Mouse (Mus musculus) ES-E14 (cell line): ENCODE measurements at regions not wholly inside any gene's neighbourhood (a gene's known extent, or its start where the extent isn't known, plus 50 kb on each side); places are given as distances from the start of the nearest gene placed in this dataset.

Experiments
- DNase-seq: peaks from one replicate; pipeline ENCODE4 v3.0.0-alpha.2; 2013; ENCODE audit warnings: low read depth, low spot score
- H3K27ac ChIP-seq: 2 replicates; pipeline ENCODE4 v1.5.1; 2012; ENCODE audit warnings: low read depth, mild to moderate bottlenecking, low read length, moderate library complexity, mixed read lengths; ENCODE audit not compliant: poor library complexity, insufficient read depth, severe bottlenecking
- H3K36me3 ChIP-seq: 2 replicates; pipeline ENCODE4 v1.6.1; 2012; ENCODE audit warnings: mild to moderate bottlenecking, low read length, moderate library complexity, mixed read lengths; ENCODE audit not compliant: control insufficient read depth, poor library complexity, insufficient read depth, severe bottlenecking
- H3K4me1 ChIP-seq, 2 experiments: fragments of 150-350 bp in 1 of 2; sonication (generic) in 1 of 2; 2 replicates each; pipeline ENCODE4 v1.6.1; 2012; ENCODE audit warnings: low read length in 2 of 2, mild to moderate bottlenecking in 1 of 2, mixed read lengths in 1 of 2; ENCODE audit not compliant: control insufficient read depth in 2 of 2, insufficient read depth in 2 of 2, poor library complexity in 1 of 2
- H3K4me3 ChIP-seq, 2 experiments: fragments of 150-350 bp in 1 of 2; sonication (generic) in 1 of 2; 2 replicates each; pipeline ENCODE4 v1.5.1; 2012; ENCODE audit warnings: low read length in 2 of 2, low read depth in 1 of 2, mild to moderate bottlenecking in 1 of 2, mixed read lengths in 1 of 2; ENCODE audit not compliant: insufficient read depth in 1 of 2, poor library complexity in 1 of 2, severe bottlenecking in 1 of 2
- H3K9ac ChIP-seq: 2 replicates; pipeline ENCODE4 v1.6.1; 2012; ENCODE audit warnings: low read depth, mild to moderate bottlenecking, low read length, mixed read lengths; ENCODE audit not compliant: poor library complexity, insufficient read depth, severe bottlenecking
- H3K9me3 ChIP-seq: fragments of 150-350 bp; sonication (generic); 2 replicates; pipeline ENCODE4 v1.6.1; 2012; ENCODE audit warnings: low read depth, mild to moderate bottlenecking, low read length; ENCODE audit not compliant: control insufficient read depth, insufficient read depth
- CHD2 ChIP-seq: IDR thresholded peaks from 2 replicates; pipeline ENCODE4 v1.6.1; 2014; ENCODE audit warnings: mild to moderate bottlenecking, low read depth, low read length, inconsistent platforms
- HCFC1 ChIP-seq: IDR thresholded peaks from 2 replicates; pipeline ENCODE4 v1.6.1; 2012; ENCODE audit warnings: low read length, inconsistent platforms, borderline replicate concordance; ENCODE audit not compliant: insufficient read depth
- MAFK ChIP-seq: IDR thresholded peaks from 2 replicates; pipeline ENCODE4 v1.6.1; 2014; ENCODE audit warnings: mild to moderate bottlenecking, low read depth, low read length, inconsistent platforms; ENCODE audit not compliant: insufficient read depth
- ZC3H11A ChIP-seq: IDR thresholded peaks from 2 replicates; pipeline ENCODE4 v1.6.1; 2012; ENCODE audit warnings: low read depth, mild to moderate bottlenecking, inconsistent platforms, low read length, borderline replicate concordance
- ZNF384 ChIP-seq: IDR thresholded peaks from 2 replicates; pipeline ENCODE4 v1.6.1; 2012; ENCODE audit warnings: low read depth, low read length, inconsistent platforms
- in situ Hi-C, 2 experiments: fragments of 600-800 bp; cut with MboI; formaldehyde crosslinking; loops; one replicate each; pipeline ENCODE4 v1.15.1; 2025; ENCODE audit warnings: low sequenced_read_pairs in 2 of 2, inconsistent platforms in 1 of 2; ENCODE audit not compliant: unreplicated experiment in 2 of 2

DNA sequence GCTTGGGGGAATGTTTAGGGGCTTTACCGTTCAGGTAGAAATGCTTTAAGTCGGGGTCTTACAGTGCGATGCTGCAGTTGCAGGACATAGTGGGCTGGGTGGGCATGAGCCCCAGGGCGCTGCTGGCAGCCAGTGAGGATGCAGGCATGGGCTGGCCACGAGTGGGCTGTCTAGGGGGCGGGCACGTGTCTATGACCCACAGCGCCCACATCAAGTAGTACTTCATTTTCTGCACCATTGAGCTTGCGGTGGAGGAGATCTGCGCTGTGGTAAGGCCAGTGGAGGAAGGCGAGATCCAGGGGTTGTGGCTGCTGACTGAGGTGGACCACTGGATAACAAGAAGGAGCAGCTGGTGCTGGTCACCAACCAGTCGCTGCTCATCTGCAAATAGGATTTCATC lies 52.4 kb upstream of the Olfr291 start:
- in situ Hi-C loops: no loop called here
- no peaks in the 10 kb centered on the region for H3K9me3 ChIP-seq
- no peaks in the 10 kb centered on the region for H3K36me3 ChIP-seq
- H3K4me3 ChIP-seq: no peak overlapping the region
- H3K4me1 ChIP-seq: no peaks in the 10 kb centered on the region
- DNase-seq: no peak
- H3K27ac ChIP-seq: no peak overlapping the region
- no peak overlapping the region for H3K9ac ChIP-seq
- TF ChIP-seq HCFC1: no peak
- TF ChIP-seq CHD2: no peak
- no peak for TF ChIP-seq MAFK

- Histone ChIP-seq H3K4me3 (no peak overlapping the region), H3K36me3 (no peaks in the 10 kb centered on the region), H3K9me3 (no peaks in the 10 kb centered on the region), H3K4me1 (no peaks in the 10 kb centered on the region), H3K9ac (no peak overlapping the region), H3K27ac (no peak overlapping the region)
- in situ Hi-C loops: no loop called here
- no peak for TF ChIP-seq HCFC1
- no peak for TF ChIP-seq ZNF384
- TF ChIP-seq ZC3H11A: no peak
- no peak for TF ChIP-seq CHD2
- no peak for TF ChIP-seq MAFK
- DNase-seq: peak; percentile 20
Observed at GRCm38 (mm10) chr7:84794655-84795054, 58.7 kb upstream of the Olfr291 start.

- peak overlapping the region; percentile 86 for H3K9ac ChIP-seq
- peak overlapping the region; percentile 59 for H3K27ac ChIP-seq
- no peaks in the 10 kb centered on the region for H3K4me1 ChIP-seq
- peak overlapping the region; percentile 67 to 82 for H3K4me3 ChIP-seq
- in situ Hi-C loops: no loop called here
- TF ChIP-seq ZNF384 (peak; percentile 58; the same call in 1 of the 2 replicates), MAFK (no peak), ZC3H11A (peak; percentile 58), HCFC1 (no peak), CHD2 (peak; percentile 69; the same call in 1 of the 2 replicates)
- peak; percentile 97 for DNase-seq
- H3K36me3 ChIP-seq: no peaks in the 10 kb centered on the region
- no peaks in the 10 kb centered on the region for H3K9me3 ChIP-seq
Observed at GRCm38 (mm10) chr7:84779276-84779825, 74.0 kb upstream of the Olfr291 start.

DNA sequence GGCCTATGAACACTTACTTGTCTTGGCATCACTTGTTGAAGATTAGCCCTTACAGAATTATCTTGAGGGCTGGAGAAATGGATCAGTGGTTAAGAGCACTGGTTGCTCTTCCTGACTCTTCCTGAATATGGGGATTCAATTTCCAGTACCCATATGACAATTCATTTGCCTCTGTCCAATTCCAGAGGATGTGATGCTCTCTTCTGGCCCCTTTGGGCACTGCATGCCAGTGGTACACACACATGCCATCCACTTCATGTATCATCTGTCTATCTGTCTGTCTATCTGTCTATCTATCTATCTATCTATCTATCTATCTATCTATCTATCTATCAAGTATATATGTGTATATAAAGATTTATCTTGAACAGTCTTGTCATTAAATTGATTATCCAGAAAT lies 75.7 kb upstream of the Olfr291 start:
- DNase-seq: no peak
- TF ChIP-seq CHD2 (no peak), MAFK (no peak), ZC3H11A (no peak), HCFC1 (no peak), ZNF384 (no peak)

GRCm38 (mm10) chr7:84756261-84756660 lies 66.5 kb upstream of the Zfand6 start:
- no peak for TF ChIP-seq CHD2
- TF ChIP-seq HCFC1: no peak
- no peak for TF ChIP-seq MAFK
- TF ChIP-seq ZNF384: no peak
- TF ChIP-seq ZC3H11A: no peak
- no peak for DNase-seq
- no peaks in the 10 kb centered on the region for H3K36me3 ChIP-seq
- H3K4me1 ChIP-seq: no peaks in the 10 kb centered on the region
- in situ Hi-C loops: no loop called here
- no peak overlapping the region for H3K9ac ChIP-seq
- H3K9me3 ChIP-seq: no peaks in the 10 kb centered on the region
- H3K4me3 ChIP-seq: no peak overlapping the region
- H3K27ac ChIP-seq: no peak overlapping the region

More for the DNA sequence above, 75.7 kb upstream of the Olfr291 start:
- Histone ChIP-seq H3K9me3 (no peaks in the 10 kb centered on the region), H3K27ac (no peak overlapping the region), H3K4me1 (no peaks in the 10 kb centered on the region), H3K36me3 (no peaks in the 10 kb centered on the region), H3K9ac (no peak overlapping the region), H3K4me3 (no peak overlapping the region)
- in situ Hi-C loops: no loop called here
